Mouse (Mus musculus) duodenum, adult 2 months (tissue): ENCODE results near the gene Tlr8. TPM values are rescaled to one million over a fixed set of nuclear protein-coding genes. Genes with fewer than 3 reads are reported as not detected.

ENCODE experiments used
- polyA plus RNA-seq: library from polyadenylated mRNA; depleted of rRNA; stranded (reverse); fragments of >200 nt; gene quantifications from 2 replicates; pipeline ENCODE4 v1.2.3, GENCODE M21; 2012; ENCODE audit warnings: low replicate concordance; rRNA removed

Tlr8 gene
- not detected in 2 replicates for polyA plus RNA-seq

GRCm38 (mm10) chrX:167264086-167264485 is at the start of gene Tlr8:
Gene Tlr8, minus strand, starts transcription at chrX:167264329.

GRCm38 (mm10) chrX:167208978-167209754 is 55.0 kb downstream of the Tlr8 start, which contains the start of gene Tmsb4x:
Gene Tmsb4x, minus strand, starts transcription at chrX:167209315.

Other genes with a start within 250 kb of the Tlr8 start
- gene Tmsb4x, start 55.0 kb downstream of the Tlr8 start, polyA plus RNA-seq = 22.8 and 23.4 TPM in 2 replicates
- 0.02 TPM in 1 of 2 replicates, not detected in the other for gene Tlr7, start 66.2 kb upstream of the Tlr8 start, polyA plus RNA-seq
- 3.9 and 13.1 TPM in 2 replicates for gene Prps2, start 118.4 kb upstream of the Tlr8 start, polyA plus RNA-seq